Mouse (Mus musculus) lung, embryonic 14.5 days (tissue): Measurements from ENCODE around the gene Zdhhc7. TPM values are rescaled to one million over a fixed set of nuclear protein-coding genes. Genes with fewer than 3 reads are reported as not detected.

Experiments used
- ATAC-seq: fragments of 200-750 bp; cut with Nextera tagmentation; 2 replicates; pipeline ENCODE4 v1.8.0; 2017; ENCODE audit warnings: mild to moderate bottlenecking, moderate TSS enrichment, moderate library complexity; ENCODE audit not compliant: insufficient read depth
- DNase-seq: peaks from one replicate; pipeline ENCODE4 v3.0.0-alpha.2; 2015
- H3K27ac ChIP-seq: fragments of 300-500 bp; sonication (generic); 2 replicates; pipeline ENCODE4 v1.5.1; 2014; ENCODE audit warnings: low read depth, mild to moderate bottlenecking, moderate library complexity
- H3K27me3 ChIP-seq: fragments of 300-500 bp; sonication (generic); 2 replicates; pipeline ENCODE4 v1.6.1; 2014; ENCODE audit warnings: low read length, control low read depth; ENCODE audit not compliant: insufficient read depth
- H3K36me3 ChIP-seq: fragments of 300-500 bp; sonication (generic); 2 replicates; pipeline ENCODE4 v1.6.1; 2014; ENCODE audit warnings: control low read depth; ENCODE audit not compliant: insufficient read depth
- H3K4me1 ChIP-seq: fragments of 300-500 bp; sonication (generic); 2 replicates; pipeline ENCODE4 v1.6.1; 2014; ENCODE audit warnings: antibody characterized with exemption, control low read depth; ENCODE audit not compliant: insufficient read depth
- H3K4me2 ChIP-seq: fragments of 300-500 bp; sonication (generic); 2 replicates; pipeline ENCODE4 v1.6.1; 2014; ENCODE audit warnings: mild to moderate bottlenecking
- H3K4me3 ChIP-seq: fragments of 300-500 bp; sonication (generic); 2 replicates; pipeline ENCODE4 v1.5.1; 2014; ENCODE audit warnings: low read depth, low read length
- H3K9ac ChIP-seq: fragments of 300-500 bp; sonication (generic); 2 replicates; pipeline ENCODE4 v1.6.1; 2014
- H3K9me3 ChIP-seq: fragments of 300-500 bp; sonication (generic); 2 replicates; pipeline ENCODE4 v1.6.1; 2016; ENCODE audit warnings: low read depth, low read length, control low read depth
- CTCF ChIP-seq: IDR thresholded peaks from 2 replicates; pipeline ENCODE4 v1.5.1; 2016; ENCODE audit warnings: antibody characterized with exemption, low read depth
- WGBS: fragments of 180-500 bp; shearing (Covaris S2); extraction: QIAGEN DNeasy Blood & Tissue Kit; methylation state at CpG from one replicate; pipeline ENCODE4 v1.1.7; 2014; 5-methylcytosine and 5-hydroxymethylcytosine counted together
- polyA plus RNA-seq: library from polyadenylated mRNA; unstranded; fragments of >200 nt; fragmentation: Nextera tagmentation; extraction: Ambion mirVana; gene quantifications from 2 replicates; pipeline ENCODE4 v1.2.1, GENCODE M21; 2014

Zdhhc7 gene
- polyA plus RNA-seq, 1 experiment from 2014 or later, result 37.5 TPM

GRCm38 (mm10) chr8:120114315-120114841 is 13.1 kb upstream of the Zdhhc7 start:
- Histone ChIP-seq H3K4me2 (peak overlapping the region; percentile 96), H3K9ac (peak overlapping the region; percentile 54), H3K4me1 (no peaks in the 10 kb centered on the region), H3K27me3 (peaks cover 34% of the 10 kb centered on the region), H3K9me3 (no peaks in the 10 kb centered on the region), H3K4me3 (peak overlapping the region; percentile 68), H3K27ac (no peak overlapping the region), H3K36me3 (no peaks in the 10 kb centered on the region)
- no peak for TF ChIP-seq CTCF
- DNase-seq (no peak), ATAC-seq (peak; percentile 65; the same call in 1 of the 2 replicates)
- 2% methylated on average over 45 of the region's 46 CpGs for WGBS

- H3K9me3 ChIP-seq, result no peaks in the 10 kb centered on the region
- peak within 1 kb of the TSS; percentile 68 for H3K4me3 ChIP-seq
- peak within 1 kb of the TSS; percentile 88 for H3K27ac ChIP-seq
- TF ChIP-seq CTCF, result peak; percentile 73
- no peaks in the 10 kb centered on the region for H3K4me1 ChIP-seq
- H3K36me3 ChIP-seq, result no peaks in the 10 kb centered on the region
- peak within 1 kb of the TSS; percentile 96 for H3K4me2 ChIP-seq
- DNase-seq, result peak; percentile 100
- WGBS, result 1% methylated on average over 57 of the region's 61 CpGs
- H3K9ac ChIP-seq, result peak within 1 kb of the TSS; percentile 57
- peak; percentile 95 for ATAC-seq
- peaks cover 34% of the 10 kb centered on the region for H3K27me3 ChIP-seq
Measured at GRCm38 (mm10) chr8:120113758-120114255, 12.5 kb upstream of the Zdhhc7 start, which contains the start of gene 6430548M08Rik. TSS of gene 6430548M08Rik (plus strand) at chr8:120114152.

GRCm38 (mm10) chr8:120113306-120113705 is 12.0 kb upstream of the Zdhhc7 start:
- 1% methylated on average over 10 of the region's 10 CpGs for WGBS
- Histone ChIP-seq H3K36me3 (no peaks in the 10 kb centered on the region), H3K4me3 (peak overlapping the region; percentile 68), H3K9me3 (no peaks in the 10 kb centered on the region), H3K4me1 (no peaks in the 10 kb centered on the region), H3K27me3 (peaks cover 34% of the 10 kb centered on the region), H3K27ac (peak overlapping the region; percentile 88), H3K4me2 (peak overlapping the region; percentile 96), H3K9ac (peak overlapping the region; percentile 57)
- ATAC-seq (peak; percentile 45), DNase-seq (no peak)
- no peak for TF ChIP-seq CTCF

GRCm38 (mm10) chr8:120112535-120112934 is 11.3 kb upstream of the Zdhhc7 start:
- peaks cover 34% of the 10 kb centered on the region for H3K27me3 ChIP-seq
- no peak overlapping the region for H3K4me2 ChIP-seq
- no peak for TF ChIP-seq CTCF
- no peaks in the 10 kb centered on the region for H3K36me3 ChIP-seq
- no peaks in the 10 kb centered on the region for H3K4me1 ChIP-seq
- H3K27ac ChIP-seq, result no peak overlapping the region
- H3K9ac ChIP-seq, result no peak overlapping the region
- no peak for ATAC-seq
- WGBS, result 75% methylated on average over 5 of the region's 5 CpGs
- no peaks in the 10 kb centered on the region for H3K9me3 ChIP-seq
- DNase-seq, result no peak
- no peak overlapping the region for H3K4me3 ChIP-seq

GRCm38 (mm10) chr8:120111382-120111781 is 10.1 kb upstream of the Zdhhc7 start:
- 53% methylated on average over 4 of the region's 4 CpGs for WGBS
- Histone ChIP-seq H3K36me3 (no peaks in the 10 kb centered on the region), H3K9ac (no peak overlapping the region), H3K27me3 (peaks cover 24% of the 10 kb centered on the region), H3K27ac (no peak overlapping the region), H3K4me3 (no peak overlapping the region), H3K9me3 (no peaks in the 10 kb centered on the region), H3K4me1 (no peaks in the 10 kb centered on the region), H3K4me2 (no peak overlapping the region)
- no peak for TF ChIP-seq CTCF
- DNase-seq (no peak), ATAC-seq (no peak)

GRCm38 (mm10) chr8:120110966-120111365 is 9.7 kb upstream of the Zdhhc7 start:
- TF ChIP-seq CTCF, result no peak
- no peak for ATAC-seq
- WGBS, result 68% methylated on average over 4 of the region's 4 CpGs
- DNase-seq, result no peak
- Histone ChIP-seq H3K4me3 (no peak overlapping the region), H3K4me1 (no peaks in the 10 kb centered on the region), H3K27me3 (peaks cover 20% of the 10 kb centered on the region), H3K9ac (no peak overlapping the region), H3K9me3 (no peaks in the 10 kb centered on the region), H3K27ac (no peak overlapping the region), H3K36me3 (no peaks in the 10 kb centered on the region), H3K4me2 (no peak overlapping the region)

- WGBS, result 39% methylated on average over 3 of the region's 3 CpGs
Measured at GRCm38 (mm10) chr8:120109149-120109548, 7.9 kb upstream of the Zdhhc7 start.

More at GRCm38 (mm10) chr8:120109149-120109548, 7.9 kb upstream of the Zdhhc7 start:
- H3K4me3 ChIP-seq, result no peak overlapping the region
- no peaks in the 10 kb centered on the region for H3K36me3 ChIP-seq
- no peak overlapping the region for H3K4me2 ChIP-seq
- no peaks in the 10 kb centered on the region for H3K9me3 ChIP-seq
- no peak for TF ChIP-seq CTCF
- H3K27me3 ChIP-seq, result peaks cover 2% of the 10 kb centered on the region
- DNase-seq (no peak), ATAC-seq (no peak)
- H3K4me1 ChIP-seq, result no peaks in the 10 kb centered on the region
- H3K9ac ChIP-seq, result no peak overlapping the region
- no peak overlapping the region for H3K27ac ChIP-seq
